8 mouse cellular contexts compared by ENCODE assay signal in the genomic region with DNA sequence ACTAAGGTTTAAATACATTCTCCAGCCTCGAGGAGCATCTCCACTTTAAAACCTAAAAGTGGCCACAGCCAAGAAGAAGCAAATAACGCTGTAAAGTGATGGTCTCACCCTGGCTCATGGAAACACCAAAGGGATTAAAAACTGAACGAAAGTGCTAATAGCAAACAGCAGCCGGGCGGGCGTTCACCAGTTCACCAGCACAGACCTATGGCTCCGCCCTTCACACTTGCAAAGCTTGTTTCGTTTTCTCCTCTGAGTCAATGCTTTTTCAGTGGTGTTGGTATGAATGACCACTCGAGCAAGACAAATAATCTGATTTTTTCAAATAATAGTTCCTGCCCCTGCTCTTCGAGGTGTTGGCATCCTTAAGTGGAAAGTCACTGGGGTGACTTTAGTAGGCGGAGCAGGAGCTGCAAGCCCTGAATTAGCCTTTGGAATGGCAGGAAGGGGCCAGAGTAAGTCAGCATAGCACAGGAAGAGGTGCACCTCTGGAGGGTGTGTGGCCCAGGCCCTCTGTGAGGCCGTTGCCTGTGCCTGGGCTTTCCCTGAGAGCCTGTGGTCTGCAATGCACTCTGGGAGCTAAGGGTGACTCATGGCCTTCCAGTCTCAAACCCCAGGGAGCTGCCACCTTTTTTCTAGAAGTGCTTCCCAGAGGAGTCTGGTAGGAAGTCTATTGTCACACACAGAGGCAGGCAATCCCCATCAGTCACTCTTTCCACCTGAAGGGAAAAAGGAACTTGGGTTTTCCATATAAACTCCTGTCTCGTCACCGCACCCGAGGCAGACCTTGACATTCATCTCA.
DNase-seq lines count a peak whose midpoint lies in the region; ATAC-seq and TF ChIP-seq lines count a peak whose summit lies in the region.

No protein-coding gene starts in this region.

- no peaks in the 10 kb centered on the region for H3K9me3 ChIP-seq in embryonic facial prominence, embryonic 13.5 days
- no peaks in the 10 kb centered on the region for H3K9me3 ChIP-seq in intestine, postnatal 0 days (ENCODE audit: control insufficient read depth)
- H3K9me3 ChIP-seq in lung, embryonic 14.5 days (ENCODE audit: low read depth, low read length), result no peaks in the 10 kb centered on the region
- H3K9me3 ChIP-seq in hindbrain, embryonic 13.5 days, result no peaks in the 10 kb centered on the region

- 0 out of 2 replicates have a peak, but pooled peaks have one; percentile 10 for ATAC-seq in embryonic facial prominence, embryonic 13.5 days (ENCODE audit: insufficient number of reproducible peaks, insufficient read depth, low FRiP score, low TSS enrichment, low read depth)
- peak; percentile 80 for ATAC-seq in intestine, postnatal 0 days
- ATAC-seq in lung, embryonic 14.5 days (ENCODE audit: insufficient read depth), result peak; percentile 79
- no peak for ATAC-seq in hindbrain, embryonic 13.5 days (ENCODE audit: low FRiP score)
- ATAC-seq in frontal cortex, adult (ENCODE audit: low TSS enrichment), result no peak

- 0 out of 2 replicates have a peak overlapping the region, but pooled peaks have one; percentile 2 for H3K27ac ChIP-seq in embryonic facial prominence, embryonic 13.5 days
- peak overlapping the region; percentile 60; the same call in 1 of the 2 replicates for H3K27ac ChIP-seq in intestine, postnatal 0 days (ENCODE audit: low read depth, low read length)
- peak overlapping the region; percentile 67 for H3K27ac ChIP-seq in lung, embryonic 14.5 days (ENCODE audit: low read depth)
- no peak overlapping the region; the same call in 1 of the 2 replicates for H3K27ac ChIP-seq in hindbrain, embryonic 13.5 days

- 64% methylated on average over 15 of the region's 15 CpGs for WGBS in embryonic facial prominence, embryonic 13.5 days
- WGBS in intestine, postnatal 0 days, result 38% methylated on average over 15 of the region's 15 CpGs
- WGBS in lung, embryonic 14.5 days, result 36% methylated on average over 15 of the region's 15 CpGs
- 69% methylated on average over 15 of the region's 15 CpGs for WGBS in hindbrain, embryonic 13.5 days

- H3K4me2 ChIP-seq in embryonic facial prominence, embryonic 13.5 days, result no peak overlapping the region
- peak overlapping the region; percentile 48 for H3K4me2 ChIP-seq in intestine, postnatal 0 days (replicated peaks; ENCODE audit: low read depth)
- H3K4me2 ChIP-seq in lung, embryonic 14.5 days, result peak overlapping the region; percentile 29
- H3K4me2 ChIP-seq in hindbrain, embryonic 13.5 days, result no peak overlapping the region

- DNase-seq in MN1 (ENCODE audit: low spot score), result peak; percentile 83
- DNase-seq in lung, embryonic 14.5 days, result peak; percentile 64
- DNase-seq in layer of hippocampus, postnatal 36 days, result no peak
- no peak for DNase-seq in ovary, postnatal 10 days (ENCODE audit: low spot score)

- H3K36me3 ChIP-seq in embryonic facial prominence, embryonic 13.5 days, result no peaks in the 10 kb centered on the region
- no peaks in the 10 kb centered on the region for H3K36me3 ChIP-seq in intestine, postnatal 0 days (ENCODE audit: control insufficient read depth, insufficient read depth)
- H3K36me3 ChIP-seq in lung, embryonic 14.5 days (ENCODE audit: insufficient read depth), result no peaks in the 10 kb centered on the region
- H3K36me3 ChIP-seq in hindbrain, embryonic 13.5 days, result no peaks in the 10 kb centered on the region

- H3K27me3 ChIP-seq in embryonic facial prominence, embryonic 13.5 days, result no peaks in the 10 kb centered on the region
- H3K27me3 ChIP-seq in intestine, postnatal 0 days (replicated peaks; ENCODE audit: control insufficient read depth, insufficient read depth, low read length), result no peaks in the 10 kb centered on the region
- H3K27me3 ChIP-seq in lung, embryonic 14.5 days (ENCODE audit: insufficient read depth, low read length), result no peaks in the 10 kb centered on the region
- no peaks in the 10 kb centered on the region for H3K27me3 ChIP-seq in hindbrain, embryonic 13.5 days

- no peak for TF ChIP-seq CTCF in intestine, postnatal 0 days (IDR thresholded peaks at IDR 0.05; ENCODE audit: low read depth)
- TF ChIP-seq CTCF in lung, embryonic 14.5 days (IDR thresholded peaks at IDR 0.05; ENCODE audit: low read depth), result no peak

- H3K9ac ChIP-seq in embryonic facial prominence, embryonic 13.5 days, result no peak overlapping the region
- H3K9ac ChIP-seq in intestine, postnatal 0 days (ENCODE audit: low read depth, low read length), result no peak overlapping the region
- H3K9ac ChIP-seq in lung, embryonic 14.5 days, result no peak overlapping the region
- H3K9ac ChIP-seq in hindbrain, embryonic 13.5 days, result no peak overlapping the region

- H3K4me1 ChIP-seq in embryonic facial prominence, embryonic 13.5 days, result peaks cover 13% of the 10 kb centered on the region
- H3K4me1 ChIP-seq in intestine, postnatal 0 days (replicated peaks; ENCODE audit: control insufficient read depth, insufficient read depth, low read length), result no peaks in the 10 kb centered on the region; the same call in 1 of the 2 replicates
- H3K4me1 ChIP-seq in lung, embryonic 14.5 days (ENCODE audit: insufficient read depth), result peaks cover 13% of the 10 kb centered on the region; the same call in 1 of the 2 replicates
- H3K4me1 ChIP-seq in hindbrain, embryonic 13.5 days (replicated peaks), result peaks cover 14% of the 10 kb centered on the region

- no peak overlapping the region for H3K4me3 ChIP-seq in embryonic facial prominence, embryonic 13.5 days
- H3K4me3 ChIP-seq in intestine, postnatal 0 days (ENCODE audit: low read depth, low read length), result peak overlapping the region; percentile 20; the same call in 1 of the 2 replicates
- no peak overlapping the region for H3K4me3 ChIP-seq in lung, embryonic 14.5 days (ENCODE audit: low read depth, low read length)
- H3K4me3 ChIP-seq in hindbrain, embryonic 13.5 days, result no peak overlapping the region

Comparison
In these comparisons a context has a peak if more than half of its experiments do, and no peak if none do; other contexts are left out.
1. DNase-seq: peak in MN1 (single experiment) and lung, embryonic 14.5 days (single experiment); none in layer of hippocampus, postnatal 36 days (0 of 2) and ovary, postnatal 10 days (single experiment).
2. ATAC-seq: peak in embryonic facial prominence, embryonic 13.5 days (single experiment), intestine, postnatal 0 days (single experiment) and lung, embryonic 14.5 days (single experiment); none in hindbrain, embryonic 13.5 days (single experiment) and frontal cortex, adult (single experiment).
3. H3K4me2 ChIP-seq: peak in intestine, postnatal 0 days (single experiment) and lung, embryonic 14.5 days (single experiment); none in embryonic facial prominence, embryonic 13.5 days (single experiment) and hindbrain, embryonic 13.5 days (single experiment).